Mouse (Mus musculus) right cerebral cortex, postnatal 4 days (tissue): ENCODE results near the gene Eif5a.
A peak's percentile ranks its signal among the peaks of the same experiment; 100 is the strongest.
"Not testable (repeated sequence)": the region's sequence is repeated elsewhere in the genome, so short reads cannot be mapped to it uniquely, and the experiment has no call there.

ENCODE experiments used
- DNase-seq: peaks from one replicate; pipeline ENCODE4 v3.0.0-alpha.2; 2022

The Eif5a gene

DNA sequence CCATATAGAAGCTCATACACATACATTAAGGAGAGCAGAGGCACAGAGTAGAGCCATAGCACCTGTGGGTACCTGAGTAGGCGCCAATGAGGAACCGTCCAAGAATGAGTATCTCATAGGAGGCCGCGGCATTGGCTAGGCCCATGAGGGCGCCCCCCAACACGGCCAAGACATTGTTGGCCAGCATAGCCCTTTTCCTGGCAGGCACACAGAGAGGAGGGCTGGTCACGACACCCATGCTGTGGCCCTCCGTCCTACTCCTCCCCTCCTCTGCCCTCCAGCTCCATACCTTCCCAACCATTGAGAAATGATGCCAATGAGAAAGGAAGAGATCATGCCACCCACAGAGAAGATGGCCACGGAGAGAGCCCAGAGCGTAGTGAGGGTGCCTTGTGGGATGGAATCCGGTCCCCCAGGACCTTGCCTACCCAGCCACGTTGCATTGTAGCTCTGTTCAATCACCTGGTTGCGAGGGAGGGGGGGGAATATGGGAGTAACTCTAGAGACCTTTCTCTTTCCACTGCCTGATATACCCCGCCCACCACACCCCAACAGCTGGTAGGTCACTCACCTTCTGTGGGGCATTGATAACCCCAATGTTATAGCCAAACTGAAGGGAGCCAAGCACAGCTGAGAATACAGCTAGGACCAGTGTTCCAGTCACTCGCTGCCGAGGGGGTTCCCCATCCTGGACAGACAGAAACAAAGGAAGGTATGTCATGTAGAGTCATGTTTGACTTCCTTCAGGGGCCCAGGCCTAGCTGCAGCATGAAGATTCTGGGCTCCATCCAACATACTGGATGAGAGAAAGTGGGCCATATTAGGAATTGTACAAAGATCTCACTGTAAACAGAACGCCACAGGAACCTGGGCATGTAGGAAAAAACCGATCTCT is 24.5 kb upstream of the Eif5a start:
- no peak for DNase-seq

DNA sequence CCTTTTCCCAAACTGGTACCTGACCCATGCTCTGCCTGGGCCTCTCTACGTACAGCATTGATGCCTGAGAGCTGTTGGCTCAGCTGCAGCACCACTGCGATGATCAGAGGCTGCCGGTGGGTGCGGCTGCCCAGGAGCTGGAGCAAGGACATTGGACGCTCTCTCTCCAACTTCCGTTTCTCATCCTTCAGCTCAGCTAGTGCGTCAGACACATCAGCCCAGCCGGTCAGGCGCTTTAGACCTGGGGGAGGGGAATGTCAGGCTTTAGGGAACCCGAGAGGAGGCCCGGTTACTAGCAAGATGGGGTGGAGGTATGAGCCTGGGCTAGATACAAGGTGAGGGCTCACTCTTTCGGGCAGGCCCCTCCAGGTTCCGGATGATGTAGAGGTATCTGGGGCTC is 23.5 kb upstream of the Eif5a start:
- DNase-seq: no peak

DNA sequence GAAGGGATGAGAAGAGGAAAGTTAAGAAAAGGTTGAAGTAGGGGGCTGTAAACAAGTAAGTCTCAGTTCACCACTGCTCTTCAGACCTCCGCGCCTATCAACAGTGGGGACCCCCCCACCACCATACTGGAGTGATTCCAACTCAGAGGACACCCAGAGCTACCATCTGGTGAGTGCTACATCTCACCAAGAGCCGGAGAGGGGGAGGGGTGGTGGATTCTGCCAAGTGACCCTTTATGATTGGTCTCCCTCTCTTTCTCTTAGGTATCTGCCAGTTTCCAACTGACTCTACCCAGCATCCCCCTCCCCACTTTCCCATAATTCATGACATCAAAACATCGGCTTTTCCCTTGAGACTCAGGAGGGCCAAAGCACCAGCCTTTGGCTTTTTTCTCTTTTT is 19.2 kb upstream of the Eif5a start:
- no peak for DNase-seq

DNA sequence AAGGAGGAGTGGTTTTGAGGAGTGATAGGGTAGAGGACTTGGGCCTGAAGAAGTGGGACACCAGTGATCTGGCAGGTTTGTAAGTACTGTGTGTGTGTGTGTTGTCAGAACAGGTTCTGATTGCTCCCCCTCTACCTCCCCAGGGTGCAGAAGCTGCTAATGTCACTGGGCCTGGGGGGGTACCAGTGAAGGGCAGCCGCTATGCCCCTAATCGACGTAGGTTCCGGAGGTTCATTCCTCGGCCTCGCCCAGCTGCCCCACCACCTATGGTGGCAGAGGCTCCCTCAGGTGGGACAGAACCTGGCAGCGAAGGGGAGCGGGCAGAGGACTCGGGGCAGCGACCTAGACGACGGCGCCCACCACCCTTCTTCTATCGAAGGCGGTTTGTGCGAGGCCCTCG is 18.0 kb upstream of the Eif5a start:
- no peak for DNase-seq

DNA sequence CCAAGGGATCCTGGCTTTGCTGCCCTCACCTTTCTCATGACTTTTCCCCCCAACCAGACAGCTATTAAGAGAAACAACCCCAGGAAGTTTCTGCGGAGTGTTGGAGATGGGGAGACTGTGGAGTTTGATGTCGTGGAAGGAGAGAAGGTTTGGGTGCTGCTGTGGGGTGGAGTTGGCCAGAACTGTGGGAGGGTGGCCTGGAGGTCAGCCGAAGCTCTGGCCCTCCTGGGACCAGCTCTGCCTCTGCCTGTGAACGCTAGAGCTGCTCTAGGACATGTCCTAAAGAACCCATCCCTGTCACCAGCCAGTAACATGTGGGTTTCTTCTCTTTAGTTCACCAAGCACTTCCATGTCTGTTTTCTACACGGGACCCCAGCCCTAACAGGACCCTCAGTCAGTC is 17.4 kb upstream of the Eif5a start:
- no peak for DNase-seq

DNA sequence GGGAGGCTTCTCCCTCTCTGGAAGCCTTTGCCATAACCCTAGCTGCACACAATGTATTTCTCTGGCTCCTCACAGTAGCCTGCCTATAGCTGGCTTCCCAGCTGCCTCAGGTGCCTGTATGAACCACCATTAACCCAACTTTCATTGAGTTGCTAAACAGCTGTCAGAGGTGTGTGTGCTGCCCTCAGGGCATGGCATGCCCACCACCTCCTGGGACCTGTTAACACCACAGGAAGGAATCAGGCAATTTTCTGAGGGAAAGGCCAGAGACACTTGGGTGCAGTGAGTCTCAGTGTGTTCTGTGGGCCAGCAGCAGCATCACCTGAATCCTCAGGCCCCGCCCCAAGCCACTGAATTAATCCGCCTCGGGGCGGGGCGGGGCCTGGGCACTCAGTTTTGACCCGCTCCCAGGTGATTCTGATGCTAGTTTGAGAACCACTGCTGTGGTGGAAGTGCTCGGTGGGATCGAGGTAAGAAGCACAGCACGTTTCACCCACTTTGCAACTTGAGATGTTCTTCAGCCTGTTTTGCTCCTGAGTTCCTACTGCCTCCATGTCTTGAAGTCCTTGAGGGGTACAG is 16.7 kb upstream of the Eif5a start:
- no peak for DNase-seq

DNA sequence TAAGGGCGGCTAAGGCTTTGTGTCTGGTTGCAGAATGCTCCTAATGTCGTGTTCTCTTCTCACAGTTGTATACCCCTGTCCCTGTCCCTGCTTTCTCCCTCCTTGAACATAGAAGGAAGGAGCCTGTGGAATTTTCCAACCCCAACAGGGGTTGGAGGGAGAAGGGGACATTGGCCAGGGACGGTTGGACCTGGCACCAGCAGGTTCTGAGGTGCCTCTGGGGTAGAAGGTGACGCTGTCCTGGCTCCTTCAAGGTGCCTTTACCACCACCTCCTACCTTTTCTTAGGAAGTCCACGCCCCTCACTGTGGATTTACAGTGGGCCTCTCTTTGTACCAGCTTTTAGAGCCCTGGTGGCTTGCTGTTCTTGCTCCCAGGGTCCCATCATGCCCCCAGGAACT is 16.1 kb upstream of the Eif5a start:
- DNase-seq: no peak

DNA sequence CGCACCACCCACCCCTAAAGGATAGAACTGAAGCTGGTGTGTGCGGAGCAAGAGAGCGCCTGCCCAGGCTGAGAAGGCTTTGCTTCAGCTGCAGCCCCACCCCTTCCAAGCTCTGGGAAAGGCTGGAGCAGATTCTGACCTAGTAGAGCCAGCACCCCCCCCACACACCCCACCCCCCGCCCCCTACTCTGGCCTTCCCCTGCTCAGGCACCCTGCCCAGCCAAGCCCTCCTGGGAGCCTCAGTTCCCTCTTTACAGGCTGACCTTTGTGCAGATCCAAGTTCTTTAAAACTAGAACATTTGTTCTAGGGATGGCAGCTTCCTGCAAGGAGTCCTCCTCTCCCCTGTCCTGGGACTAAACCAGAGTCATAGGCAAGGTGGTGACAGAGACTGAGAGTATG is 15.6 kb upstream of the Eif5a start:
- DNase-seq: no peak

DNA sequence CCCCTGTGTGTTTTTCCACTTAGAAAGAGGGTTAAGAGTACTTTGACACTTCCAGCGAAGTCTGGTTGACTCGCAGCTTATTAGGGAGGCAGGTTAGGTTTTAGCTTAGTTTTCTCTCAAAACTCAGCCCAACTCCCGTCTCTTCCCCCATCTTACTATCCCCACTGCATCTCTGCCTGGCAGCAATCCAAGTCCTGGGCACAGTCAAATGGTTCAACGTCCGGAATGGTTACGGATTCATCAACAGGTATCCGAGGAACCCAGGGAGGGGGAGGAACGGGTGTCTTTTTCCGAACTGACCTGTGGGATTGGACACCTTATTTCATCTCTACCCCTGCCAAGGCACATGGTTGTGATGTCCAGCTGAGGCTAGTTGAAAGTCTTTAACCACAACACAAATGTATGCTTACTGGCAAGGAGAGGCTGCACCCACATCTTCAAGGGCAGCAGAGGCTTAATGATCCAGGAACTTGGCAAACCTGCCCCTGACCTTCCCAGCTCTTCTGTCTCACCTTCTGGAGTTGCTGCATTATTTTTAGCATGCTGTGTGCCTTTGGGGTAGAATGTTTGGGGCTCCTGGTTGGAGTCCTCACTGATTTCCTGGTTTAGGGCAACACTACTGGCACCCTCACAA is 15.1 kb upstream of the Eif5a start:
- no peak for DNase-seq

DNA sequence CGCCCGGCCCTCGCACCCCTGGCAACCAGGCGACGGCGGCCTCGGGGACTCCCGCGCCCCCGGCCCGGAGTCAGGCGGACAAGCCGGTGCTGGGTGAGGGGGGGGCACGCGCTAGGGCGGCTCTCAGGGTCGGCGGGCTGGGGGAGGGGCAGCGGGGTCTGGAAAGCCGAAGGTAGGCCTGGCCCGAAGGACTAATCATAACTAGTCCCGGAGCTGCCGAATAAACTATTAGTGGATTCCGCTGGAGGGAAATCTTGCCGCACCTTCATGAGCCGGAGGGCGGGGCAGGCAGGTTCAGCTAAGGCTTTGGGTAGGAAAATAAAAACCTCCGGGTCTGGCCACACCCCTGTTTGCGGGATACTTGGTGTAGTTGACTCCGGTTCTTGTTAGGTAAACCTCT is 14.4 kb upstream of the Eif5a start:
- no peak for DNase-seq

DNA sequence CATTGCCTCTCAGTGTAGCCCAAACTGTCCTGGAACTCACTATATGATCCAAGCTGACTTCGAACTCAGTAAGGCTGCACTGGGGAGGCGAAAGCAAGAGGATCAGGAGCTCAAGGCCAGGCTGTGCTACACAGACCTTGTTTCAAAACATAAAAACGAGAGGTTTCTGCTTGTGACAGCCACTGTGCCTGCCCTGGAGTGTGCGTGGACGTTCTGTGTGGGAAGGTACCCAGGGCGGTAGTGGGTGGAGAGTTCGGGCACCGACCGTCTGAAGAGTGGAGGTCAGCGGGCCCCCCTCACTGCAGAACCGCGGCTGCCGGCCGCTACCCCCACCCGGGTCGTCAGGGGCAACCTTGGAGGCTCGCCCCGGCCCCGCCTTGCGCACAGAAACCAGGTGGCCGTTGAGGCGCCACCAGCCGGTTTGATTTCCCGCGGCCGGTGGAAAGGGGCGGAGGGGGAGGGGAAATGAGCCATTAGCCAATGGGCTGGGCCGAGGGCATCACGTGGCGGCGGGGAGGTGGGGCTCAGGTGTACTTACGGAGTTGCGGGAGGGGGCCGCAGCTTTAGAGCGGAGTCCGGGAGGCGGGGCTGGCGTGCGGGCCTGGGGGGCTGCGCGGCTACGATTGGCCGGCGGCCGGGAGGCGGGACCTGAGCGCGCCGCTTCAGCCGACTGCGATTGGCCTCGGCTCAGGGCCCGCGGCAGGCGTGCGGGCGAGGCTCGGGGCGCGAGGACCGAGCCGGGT is 13.6 kb upstream of the Eif5a start, which contains the start of gene Ybx2:
Ybx2 (plus strand) TSS at position 660 of the 743 bp plus-strand sequence.
- DNase-seq: peak; percentile 85

DNA sequence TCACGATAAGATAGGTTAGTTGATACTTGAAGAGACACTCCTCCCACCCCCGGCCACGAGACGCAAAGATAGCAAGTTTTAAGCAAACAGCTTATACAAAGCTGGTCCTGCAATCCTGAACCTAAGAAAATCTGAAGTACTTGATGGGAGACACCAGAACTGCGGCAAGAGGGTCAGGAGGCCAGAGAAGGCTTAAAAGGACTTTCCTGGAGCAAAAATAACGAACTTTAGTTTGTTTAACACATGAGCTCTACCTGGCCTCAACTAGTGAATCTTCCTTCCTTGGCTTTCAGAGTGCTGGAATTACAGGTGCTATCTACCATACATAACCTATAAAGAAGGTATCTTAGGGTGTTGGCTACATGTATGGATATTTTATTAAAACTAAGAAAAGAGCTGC is 12.9 kb upstream of the Eif5a start:
- no peak for DNase-seq

DNA sequence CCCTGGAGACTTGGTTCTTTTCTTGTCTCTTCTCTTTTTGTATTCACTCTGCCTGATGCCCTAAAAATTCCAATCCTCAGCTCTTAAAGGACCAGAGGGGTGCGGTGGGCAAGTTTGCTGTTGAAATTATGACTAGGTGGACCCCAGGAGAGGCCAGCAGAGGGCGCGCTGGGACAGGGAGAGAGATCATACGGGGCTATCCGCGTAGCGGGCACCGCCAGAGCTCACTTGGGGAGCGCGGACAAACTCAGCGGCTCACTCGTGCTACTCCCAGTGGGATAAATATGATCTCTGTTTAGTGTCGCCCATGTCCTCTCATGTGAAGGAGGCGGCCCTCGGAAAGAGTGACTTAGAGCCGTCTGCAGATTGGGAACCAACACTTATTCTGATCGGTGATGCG is 12.4 kb upstream of the Eif5a start:
- DNase-seq: peak; percentile 100

DNA sequence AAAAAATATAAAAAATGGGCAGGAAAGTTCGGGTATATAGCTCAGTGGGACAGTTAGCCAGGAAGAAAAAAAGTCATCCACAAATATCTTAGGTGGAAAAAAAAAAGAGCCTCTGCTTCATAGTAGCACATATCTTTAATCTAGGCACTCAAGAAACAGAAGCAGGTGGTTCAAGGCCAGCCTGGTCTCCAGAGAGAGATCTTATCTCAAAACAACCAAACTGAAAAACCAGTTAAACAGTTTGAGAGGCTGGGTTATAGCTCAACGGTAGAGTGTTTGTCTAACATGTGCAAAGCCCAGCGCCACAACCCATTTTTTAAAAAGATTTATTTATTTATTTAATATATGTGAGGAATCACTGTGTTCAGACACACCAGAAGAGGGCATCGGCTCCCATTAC is 11.3 kb upstream of the Eif5a start:
- no peak for DNase-seq

DNA sequence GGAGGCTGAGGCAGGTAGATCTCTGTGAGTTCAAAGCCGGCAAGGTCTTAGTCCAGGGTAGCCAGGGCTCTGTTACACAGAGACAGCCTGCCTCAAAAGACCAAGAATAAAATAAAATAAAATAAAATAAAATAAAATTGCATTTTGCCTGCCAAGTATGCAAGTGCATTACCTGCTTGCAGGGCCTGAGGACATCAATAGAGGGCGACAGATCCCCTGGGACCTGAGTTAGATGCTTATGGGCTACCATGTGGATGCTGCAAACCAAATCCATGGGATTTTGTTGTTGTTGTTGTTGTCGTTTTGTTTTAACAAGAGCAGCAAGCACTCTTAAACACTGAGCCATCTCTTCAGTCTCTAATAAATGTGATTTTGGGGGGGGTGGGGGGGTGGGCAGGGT is 10.5 kb upstream of the Eif5a start:
- no peak for DNase-seq

DNA sequence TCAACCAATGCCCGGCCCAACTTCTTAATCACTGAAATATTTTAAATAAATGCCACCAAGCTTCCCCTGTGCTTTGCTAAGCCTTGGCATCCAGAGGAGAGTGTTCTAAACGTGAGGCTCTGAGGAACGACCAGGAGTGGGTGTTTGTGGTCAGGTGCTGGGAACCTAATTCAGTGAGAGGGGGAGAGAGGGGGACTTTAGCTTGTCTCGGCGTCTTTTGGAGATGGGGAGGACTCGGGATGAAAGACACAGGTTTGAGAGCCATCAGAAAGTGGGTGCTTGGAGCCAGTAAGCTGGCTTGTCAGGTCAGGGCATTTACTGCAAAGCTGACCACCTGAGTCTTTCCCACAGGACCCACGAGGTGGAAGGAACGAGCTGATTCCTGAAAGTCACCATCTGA is 10.0 kb upstream of the Eif5a start:
- DNase-seq: no peak

DNA sequence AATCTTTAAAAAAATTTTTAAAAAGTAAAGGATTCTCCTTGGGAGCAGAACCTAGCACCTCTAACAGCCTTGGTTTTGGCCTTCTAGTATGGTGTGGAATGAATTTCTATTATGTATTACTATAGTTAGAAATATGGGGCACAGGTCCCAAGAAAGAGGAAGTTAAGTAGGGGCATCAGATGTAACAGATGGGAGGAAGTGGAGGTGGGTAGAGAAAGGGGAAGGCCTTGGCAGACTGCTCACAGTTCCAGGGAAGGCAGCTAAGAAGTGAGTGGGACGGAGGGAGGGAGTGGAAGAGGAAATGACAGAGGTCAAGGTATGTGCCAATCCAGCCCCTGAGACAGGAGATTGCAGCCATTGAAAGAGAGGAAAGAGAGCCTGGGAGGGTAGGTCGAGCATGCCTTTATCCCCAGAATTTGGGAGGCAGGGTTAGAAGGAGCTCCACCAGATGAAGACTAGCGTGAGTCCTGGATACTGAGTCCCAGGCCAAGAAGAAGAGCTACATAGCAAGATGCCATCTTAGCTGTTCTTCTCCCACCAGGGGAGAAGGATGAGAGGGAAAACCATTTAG is 9.3 kb upstream of the Eif5a start:
- no peak for DNase-seq

DNA sequence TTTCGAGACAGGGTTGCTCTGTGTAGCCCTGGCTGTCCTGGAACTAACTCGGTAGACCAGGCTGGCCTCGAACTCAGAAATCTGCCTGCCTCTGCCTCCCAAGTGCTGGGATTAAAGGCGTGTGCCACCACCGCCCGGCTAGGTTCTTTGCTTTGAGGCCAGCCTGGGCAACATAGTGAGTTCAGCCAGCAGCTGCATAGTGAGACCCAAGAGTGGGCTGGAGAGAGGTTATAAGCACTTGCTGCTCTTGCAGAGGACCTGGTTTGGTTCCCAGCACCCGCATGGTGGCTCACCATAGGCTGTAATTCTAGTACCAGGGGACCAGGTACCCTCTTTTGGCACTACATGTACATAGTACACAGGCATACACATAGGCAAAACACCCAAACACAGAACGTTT is 8.4 kb upstream of the Eif5a start:
- not testable (repeated sequence) for DNase-seq

DNA sequence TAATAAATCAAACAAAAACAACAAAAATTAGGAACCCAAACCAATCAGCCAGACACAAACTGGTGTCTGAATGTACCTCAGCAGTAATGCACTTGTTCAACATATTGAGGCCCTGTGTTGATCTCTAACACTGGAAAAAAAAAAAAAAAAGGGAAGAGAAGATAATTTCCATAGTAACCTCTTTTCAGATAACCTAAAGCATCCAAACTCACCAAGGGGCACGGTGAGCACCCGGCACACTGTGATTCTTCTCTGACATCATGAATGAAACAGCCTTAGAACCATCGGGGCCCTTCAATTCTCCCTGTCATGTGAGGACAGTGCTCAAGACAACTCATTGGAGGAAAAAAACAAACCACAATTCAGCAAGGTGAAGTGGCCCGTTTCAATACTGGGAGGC is 8.0 kb upstream of the Eif5a start:
- DNase-seq: no peak

DNA sequence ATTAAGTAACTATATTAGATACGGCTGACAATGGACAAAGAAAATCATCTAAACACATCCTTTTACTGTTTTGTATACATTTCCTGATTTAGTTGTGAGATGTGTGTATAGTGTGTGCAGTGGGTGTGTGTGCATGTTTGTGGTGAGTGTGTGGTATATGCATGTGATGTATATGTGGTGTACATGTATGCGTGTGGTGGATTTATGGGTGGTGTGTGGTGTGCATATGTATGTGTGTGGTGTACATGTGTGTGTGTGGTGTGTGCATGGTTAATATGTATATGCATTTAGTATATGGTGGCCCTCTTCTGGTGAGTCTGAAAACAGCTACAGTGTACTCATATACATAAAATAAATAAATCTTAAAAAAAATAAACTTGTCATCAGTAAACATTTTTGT is 5.7 kb upstream of the Eif5a start:
- no peak for DNase-seq

DNA sequence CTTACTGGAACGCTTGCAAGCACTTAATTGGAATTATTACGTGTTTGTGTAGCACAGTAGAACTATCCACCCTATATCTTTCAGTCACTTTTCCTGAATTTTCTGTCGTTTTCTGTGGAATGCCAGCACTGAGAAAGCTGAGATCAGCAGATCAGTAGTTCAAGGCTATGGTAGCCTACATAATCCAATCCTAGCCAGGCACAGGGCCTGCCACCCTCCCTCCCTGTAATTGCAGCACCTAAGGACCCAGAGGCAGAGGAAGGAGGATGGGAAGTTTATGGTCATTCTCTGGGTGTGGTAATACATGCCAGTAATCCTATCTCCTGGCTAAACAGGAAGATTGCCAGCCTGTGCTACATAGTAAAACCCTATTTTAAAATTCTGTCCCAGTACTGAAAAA is 1.0 kb upstream of the Eif5a start:
- DNase-seq: no peak

DNA sequence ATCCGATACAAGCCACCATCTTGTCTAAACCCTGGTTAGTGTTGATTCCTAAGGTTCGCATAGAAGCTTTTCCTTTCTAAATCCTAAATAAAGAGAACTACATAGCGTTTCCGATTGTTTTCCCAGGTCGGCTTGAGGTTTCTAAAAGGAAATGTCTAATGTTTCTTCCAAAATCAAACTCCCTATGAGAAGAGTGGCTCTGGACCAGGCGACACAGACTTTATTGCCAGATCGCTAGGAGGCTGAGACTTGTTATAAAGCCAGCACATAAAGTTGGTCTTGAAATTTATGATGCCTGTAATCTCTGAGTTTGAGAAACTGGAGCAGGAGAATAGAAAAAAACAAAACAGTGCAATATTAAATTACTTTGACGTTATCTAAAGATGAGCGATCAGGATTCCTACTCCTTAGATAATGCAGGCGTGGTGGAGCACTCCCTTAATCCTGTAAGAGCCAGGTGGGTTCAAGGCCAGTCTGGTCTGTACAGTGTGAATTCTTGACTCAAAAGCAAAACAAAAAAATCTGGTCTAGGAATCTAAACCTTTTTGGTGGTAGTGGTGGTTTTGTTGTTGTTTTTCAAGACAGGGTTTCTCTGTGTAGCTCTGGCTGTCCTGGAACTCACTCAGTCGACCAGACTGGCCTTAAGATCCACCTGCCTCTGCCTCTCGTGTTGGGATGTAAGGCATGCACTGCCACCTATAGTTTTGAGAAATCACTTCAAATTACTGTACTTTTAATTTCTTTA is 426 bp upstream of the Eif5a start:
- DNase-seq: no peak
